Mouse (Mus musculus): ENCODE data around the gene Nop2. TPM values are rescaled to one million over a fixed set of nuclear protein-coding genes. Genes with fewer than 3 reads are reported as not detected.
"Not testable (repeated sequence)": the region's sequence is repeated elsewhere in the genome, so short reads cannot be mapped to it uniquely, and the experiment has no call there.

The Nop2 gene
- polyA plus RNA-seq, 1 experiment from 2014 or later: 17.7 TPM

- Histone ChIP-seq H3K27me3 (replicated peaks; ENCODE audit: insufficient read depth, low read length) (no peaks in the 10 kb centered on the region), H3K4me1 (ENCODE audit: insufficient read depth, low read depth, low read length) (peaks cover 7% of the 10 kb centered on the region; the same call in 1 of the 2 replicates), H3K36me3 (ENCODE audit: insufficient read depth, low read length) (0 out of 2 replicates have a peak, but pooled peaks cover 7% of the 10 kb centered on the region), H3K4me3 (ENCODE audit: low read depth, low read length) (no peak overlapping the region), H3K27ac (ENCODE audit: low read length) (0 out of 2 replicates have a peak overlapping the region, but pooled peaks have one; percentile 14), H3K4me2 (replicated peaks; ENCODE audit: low read depth, low read length) (no peak overlapping the region), H3K9ac (replicated peaks; ENCODE audit: low read depth) (no peak overlapping the region), H3K9me3 (ENCODE audit: low read length) (no peaks in the 10 kb centered on the region)
- DNase-seq (ENCODE audit: low spot score) (no peak), ATAC-seq (no peak)
- TF ChIP-seq EP300 (IDR thresholded peaks at IDR 0.05) (no peak), CTCF (IDR thresholded peaks at IDR 0.05) (no peak)
- WGBS: 74% methylated on average over 7 of the region's 7 CpGs
These were observed 28.3 kb downstream of the Nop2 start for GRCm38 (mm10) chr6:125159773-125160557.

DNA sequence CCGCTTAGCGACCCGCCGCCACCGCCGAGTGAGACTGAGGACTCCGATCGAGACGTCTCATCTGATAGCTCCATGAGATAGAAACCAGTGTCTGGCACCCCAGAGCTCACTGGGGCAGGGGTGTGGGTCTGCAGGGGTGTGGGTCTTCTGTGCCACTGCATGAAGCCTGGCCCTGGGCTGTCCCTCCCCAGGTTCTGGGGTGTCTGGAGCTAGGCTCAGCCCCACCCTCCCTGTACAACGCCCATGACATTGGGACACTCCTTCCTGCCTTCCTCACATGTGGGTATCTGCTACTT lies 28.8 kb downstream of the Nop2 start:
- Histone ChIP-seq H3K9me3 (ENCODE audit: low read length) (no peaks in the 10 kb centered on the region), H3K4me1 (ENCODE audit: insufficient read depth, low read depth, low read length) (peaks cover 7% of the 10 kb centered on the region; the same call in 1 of the 2 replicates), H3K27me3 (replicated peaks; ENCODE audit: insufficient read depth, low read length) (no peaks in the 10 kb centered on the region), H3K36me3 (ENCODE audit: insufficient read depth, low read length) (0 out of 2 replicates have a peak, but pooled peaks cover 7% of the 10 kb centered on the region), H3K9ac (replicated peaks; ENCODE audit: low read depth) (no peak overlapping the region), H3K27ac (ENCODE audit: low read length) (0 out of 2 replicates have a peak overlapping the region, but pooled peaks have one; percentile 14), H3K4me3 (ENCODE audit: low read depth, low read length) (no peak overlapping the region), H3K4me2 (replicated peaks; ENCODE audit: low read depth, low read length) (no peak overlapping the region)
- ATAC-seq (no peak), DNase-seq (ENCODE audit: low spot score) (no peak)
- no peak for TF ChIP-seq EP300 (IDR thresholded peaks at IDR 0.05)
- TF ChIP-seq CTCF (IDR thresholded peaks at IDR 0.05): no peak
- 60% methylated on average over 10 of the region's 10 CpGs for WGBS

DNA sequence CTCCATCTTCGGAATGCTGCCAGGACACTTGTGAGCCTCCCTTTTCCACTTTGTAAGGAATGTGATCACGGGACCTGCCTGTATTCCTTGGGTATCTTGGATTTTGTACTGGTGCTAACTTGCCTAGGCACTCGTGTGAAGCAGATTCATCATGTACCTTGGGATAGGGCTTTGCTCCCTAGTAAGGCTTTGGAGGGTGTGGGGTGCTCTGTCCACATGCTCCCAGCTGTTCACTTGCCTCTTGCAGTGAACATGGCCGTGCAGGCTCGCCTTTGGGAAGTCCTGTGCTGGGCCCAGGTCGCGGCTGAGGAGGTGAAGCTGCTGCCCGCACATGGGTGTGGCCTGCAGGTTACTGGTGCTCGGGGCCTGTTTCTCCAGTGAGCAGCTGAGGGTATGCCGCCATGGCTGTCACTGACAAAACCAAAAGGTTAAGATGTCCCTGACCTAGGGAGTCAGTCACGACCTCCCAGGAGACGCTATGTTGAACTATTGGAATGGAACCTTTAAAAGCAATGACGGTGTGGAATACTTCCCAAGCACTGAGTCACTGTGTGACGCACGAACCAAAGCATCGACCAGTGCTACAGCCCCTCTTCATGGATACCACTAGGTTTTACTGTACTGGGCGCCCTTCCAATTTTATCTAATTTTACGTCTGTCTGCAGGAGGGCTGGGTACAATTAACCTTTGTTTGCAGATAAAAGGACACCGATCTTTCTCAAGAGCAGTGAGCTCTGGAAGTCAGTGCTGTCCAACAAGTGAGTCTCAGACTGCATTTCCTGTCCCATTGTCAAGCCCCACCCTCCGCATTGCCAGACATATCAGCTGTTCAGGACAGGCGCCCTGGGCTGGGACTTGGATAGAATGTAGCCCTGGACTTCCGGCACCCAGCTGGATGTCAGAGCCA lies 29.4 kb downstream of the Nop2 start:
- H3K27ac ChIP-seq (ENCODE audit: low read length): 0 out of 2 replicates have a peak overlapping the region, but pooled peaks have one; percentile 38
- WGBS: 24% methylated on average over 22 of the region's 22 CpGs

DNA sequence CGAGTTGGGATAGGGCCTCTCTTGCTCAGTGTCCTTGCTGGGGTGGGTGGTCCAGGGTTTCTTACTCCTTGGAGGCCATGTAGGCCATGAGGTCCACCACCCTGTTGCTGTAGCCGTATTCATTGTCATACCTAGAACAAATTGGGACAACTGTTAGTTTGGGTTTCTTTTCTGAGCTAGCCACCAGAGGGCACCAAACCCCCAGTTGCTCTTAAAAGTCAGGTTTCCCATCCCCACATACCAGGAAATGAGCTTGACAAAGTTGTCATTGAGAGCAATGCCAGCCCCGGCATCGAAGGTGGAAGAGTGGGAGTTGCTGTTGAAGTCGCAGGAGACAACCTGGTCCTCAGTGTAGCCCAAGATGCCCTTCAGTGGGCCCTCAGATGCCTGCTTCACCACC lies 30.3 kb downstream of the Nop2 start:
- TF ChIP-seq CTCF (IDR thresholded peaks at IDR 0.05): peak; percentile 72
- H3K36me3 ChIP-seq (ENCODE audit: insufficient read depth, low read length); H3K27me3 ChIP-seq (replicated peaks; ENCODE audit: insufficient read depth, low read length); H3K4me3 ChIP-seq (ENCODE audit: low read depth, low read length); H3K9me3 ChIP-seq (ENCODE audit: low read length); H3K27ac ChIP-seq (ENCODE audit: low read length); H3K4me1 ChIP-seq (ENCODE audit: insufficient read depth, low read depth, low read length); H3K9ac ChIP-seq (replicated peaks; ENCODE audit: low read depth); H3K4me2 ChIP-seq (replicated peaks; ENCODE audit: low read depth, low read length); ATAC-seq: not testable (repeated sequence)
- 7% methylated on average over 3 of the region's 5 CpGs for WGBS
- DNase-seq (ENCODE audit: low spot score): peak; percentile 82

More for the DNA sequence above, 29.4 kb downstream of the Nop2 start:
- Histone ChIP-seq H3K4me1 (ENCODE audit: insufficient read depth, low read depth, low read length) (peaks cover 7% of the 10 kb centered on the region; the same call in 1 of the 2 replicates), H3K4me3 (ENCODE audit: low read depth, low read length) (no peak overlapping the region), H3K27me3 (replicated peaks; ENCODE audit: insufficient read depth, low read length) (no peaks in the 10 kb centered on the region), H3K4me2 (replicated peaks; ENCODE audit: low read depth, low read length) (no peak overlapping the region), H3K36me3 (ENCODE audit: insufficient read depth, low read length) (0 out of 2 replicates have a peak, but pooled peaks cover 7% of the 10 kb centered on the region), H3K9ac (replicated peaks; ENCODE audit: low read depth) (no peak overlapping the region), H3K9me3 (ENCODE audit: low read length) (no peaks in the 10 kb centered on the region)
- TF ChIP-seq EP300 (IDR thresholded peaks at IDR 0.05) (peak; percentile 20), CTCF (IDR thresholded peaks at IDR 0.05) (no peak)
- DNase-seq (ENCODE audit: low spot score) (peak; percentile 74), ATAC-seq (peak; percentile 18; the same call in 1 of the 2 replicates)

DNA sequence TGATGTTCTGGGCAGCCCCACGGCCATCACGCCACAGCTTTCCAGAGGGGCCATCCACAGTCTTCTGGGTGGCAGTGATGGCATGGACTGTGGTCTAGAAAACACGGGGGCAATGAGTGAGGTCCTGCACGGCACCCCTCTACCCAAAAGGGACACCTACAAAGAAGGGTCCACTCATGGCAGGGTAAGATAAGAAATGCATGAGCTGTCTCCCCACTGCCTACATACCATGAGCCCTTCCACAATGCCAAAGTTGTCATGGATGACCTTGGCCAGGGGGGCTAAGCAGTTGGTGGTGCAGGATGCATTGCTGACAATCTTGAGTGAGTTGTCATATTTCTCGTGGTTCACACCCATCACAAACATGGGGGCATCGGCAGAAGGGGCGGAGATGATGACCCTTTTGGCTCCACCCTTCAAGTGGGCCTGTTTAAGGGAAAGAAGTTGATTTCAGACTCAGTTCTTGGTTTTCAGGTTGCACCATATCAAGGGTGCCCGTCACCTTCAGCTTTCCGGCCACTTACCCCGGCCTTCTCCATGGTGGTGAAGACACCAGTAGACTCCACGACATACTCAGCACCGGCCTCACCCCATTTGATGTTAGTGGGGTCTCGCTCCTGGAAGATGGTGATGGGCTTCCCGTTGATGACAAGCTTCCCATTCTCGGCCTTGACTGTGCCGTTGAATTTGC lies 31.1 kb downstream of the Nop2 start:
- not testable (repeated sequence) for H3K27me3 ChIP-seq (replicated peaks; ENCODE audit: insufficient read depth, low read length); DNase-seq (ENCODE audit: low spot score); H3K4me3 ChIP-seq (ENCODE audit: low read depth, low read length); H3K27ac ChIP-seq (ENCODE audit: low read length); ATAC-seq; H3K9me3 ChIP-seq (ENCODE audit: low read length); H3K4me1 ChIP-seq (ENCODE audit: insufficient read depth, low read depth, low read length); H3K4me2 ChIP-seq (replicated peaks; ENCODE audit: low read depth, low read length); H3K36me3 ChIP-seq (ENCODE audit: insufficient read depth, low read length); H3K9ac ChIP-seq (replicated peaks; ENCODE audit: low read depth)
- WGBS: 53% methylated on average over 8 of the region's 16 CpGs

Measured in lung, postnatal 0 days (tissue).